Mouse (Mus musculus) myocyte (in vitro differentiated cells): Measurements from ENCODE around the gene Olfr247.
"Not testable (repeated sequence)": the region's sequence is repeated elsewhere in the genome, so short reads cannot be mapped to it uniquely, and the experiment has no call there.

ENCODE experiments used
- E2F4 ChIP-seq: IDR thresholded peaks from one replicate; pipeline ENCODE4 v1.6.1; 2011; ENCODE audit warnings: mild to moderate bottlenecking, control low read depth, moderate library complexity; ENCODE audit not compliant: insufficient read depth
- MAX ChIP-seq: IDR thresholded peaks from one replicate; pipeline ENCODE4 v1.6.1; 2011; ENCODE audit warnings: low read depth, mild to moderate bottlenecking, control low read depth
- MYOD1 ChIP-seq, 3 experiments: IDR thresholded peaks; one replicate each; pipeline ENCODE4 v1.6.1; 2011; ENCODE audit warnings: control low read depth in 2 of 3, low read depth in 2 of 3, mild to moderate bottlenecking in 2 of 3, moderate library complexity in 1 of 3; ENCODE audit not compliant: insufficient read length in 2 of 3, control insufficient read depth in 1 of 3
- POLR2A ChIP-seq: IDR thresholded peaks from one replicate; pipeline ENCODE4 v1.6.1; 2011; ENCODE audit warnings: low read depth, mild to moderate bottlenecking, control low read depth, moderate library complexity; ENCODE audit not compliant: insufficient read length
- POLR2AphosphoS2 ChIP-seq: IDR thresholded peaks from one replicate; pipeline ENCODE4 v1.6.1; 2011; ENCODE audit warnings: low read depth, control low read depth; ENCODE audit not compliant: insufficient read length
- TCF12 ChIP-seq: IDR thresholded peaks from one replicate; pipeline ENCODE4 v1.6.1; 2011; ENCODE audit warnings: mild to moderate bottlenecking, control low read depth; ENCODE audit not compliant: poor library complexity, insufficient read depth, severe bottlenecking
- USF1 ChIP-seq: IDR thresholded peaks from one replicate; pipeline ENCODE4 v1.6.1; 2011; ENCODE audit warnings: low read depth, mild to moderate bottlenecking, control low read depth, moderate library complexity

GRCm38 (mm10) chr10:130004104-130004503 is 28.2 kb upstream of the Olfr247 start:
- TF ChIP-seq POLR2A; MAX; POLR2AphosphoS2; E2F4; TCF12; MYOD1 (IDR thresholded peaks at IDR 0.05; ENCODE audit: control insufficient read depth in 1 of 3, insufficient read length in 2 of 3, low read depth in 2 of 3); USF1: not testable (repeated sequence)
